Mouse (Mus musculus) frontal cortex, adult 2 months (tissue): ENCODE measurements around the gene Kyat3. TPM values are rescaled to one million over a fixed set of nuclear protein-coding genes. Genes with fewer than 3 reads are reported as not detected.
"Not testable (repeated sequence)": the region's sequence is repeated elsewhere in the genome, so short reads cannot be mapped to it uniquely, and the experiment has no call there.

ENCODE experiments used
- DNase-seq, 2 experiments: peaks; one replicate each; pipeline ENCODE4 v3.0.0; 2022; ENCODE audit warnings: low spot score in 1 of 2; ENCODE audit errors: extremely low spot score in 1 of 2
- polyA plus RNA-seq: library from polyadenylated mRNA; depleted of rRNA; stranded (reverse); fragments of >200 nt; gene quantifications from 2 replicates; pipeline ENCODE4 v1.2.3, GENCODE M21; 2012; rRNA removed

Gene Kyat3
- polyA plus RNA-seq: 5.4 and 6.0 TPM in 2 replicates

DNA sequence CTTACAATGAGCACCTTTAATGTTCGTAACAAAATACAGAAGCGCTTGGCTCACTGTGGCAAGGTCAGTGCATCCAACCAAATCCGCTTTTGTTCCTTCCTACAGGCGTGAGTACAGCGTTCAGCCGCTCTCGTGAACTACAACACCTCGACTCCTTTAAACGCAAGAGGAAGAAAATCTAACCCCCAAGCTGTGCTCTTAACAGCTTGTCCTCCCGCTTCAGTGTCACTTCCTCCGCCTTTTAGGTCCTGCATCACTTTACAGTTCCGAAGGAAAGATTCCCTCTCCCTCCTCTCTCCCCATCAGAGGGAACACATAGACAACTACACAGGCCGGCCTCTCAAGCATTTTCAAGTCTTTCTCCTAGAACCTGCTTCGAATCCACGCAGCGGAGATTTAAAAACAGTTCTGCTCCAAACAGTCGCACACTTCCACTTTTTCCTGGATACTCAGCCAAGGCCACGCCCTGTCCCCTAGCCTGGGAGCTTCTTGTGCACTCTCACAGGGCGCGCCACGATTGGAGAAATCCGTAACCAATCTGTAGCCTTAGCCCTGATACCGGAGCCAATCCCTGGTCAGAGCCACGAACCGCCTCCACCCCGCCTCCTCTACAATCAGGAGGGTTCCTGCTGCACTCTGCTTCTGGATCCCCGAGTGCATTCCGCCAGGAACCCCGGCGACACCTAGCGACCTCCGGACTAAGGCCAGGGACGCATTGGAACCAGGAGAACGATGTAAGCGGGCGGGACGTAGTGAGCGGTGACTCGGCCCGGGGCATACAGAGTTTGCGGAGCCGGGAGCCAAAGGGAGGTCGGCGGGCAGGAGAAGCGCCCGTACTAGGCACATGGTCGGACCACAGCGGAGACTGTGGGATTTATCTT is at the start of gene Kyat3:
Gene Kyat3, plus strand, starts transcription at position 610 of the 881 bp plus-strand sequence.
- DNase-seq: peak; percentile 93 to 95

DNA sequence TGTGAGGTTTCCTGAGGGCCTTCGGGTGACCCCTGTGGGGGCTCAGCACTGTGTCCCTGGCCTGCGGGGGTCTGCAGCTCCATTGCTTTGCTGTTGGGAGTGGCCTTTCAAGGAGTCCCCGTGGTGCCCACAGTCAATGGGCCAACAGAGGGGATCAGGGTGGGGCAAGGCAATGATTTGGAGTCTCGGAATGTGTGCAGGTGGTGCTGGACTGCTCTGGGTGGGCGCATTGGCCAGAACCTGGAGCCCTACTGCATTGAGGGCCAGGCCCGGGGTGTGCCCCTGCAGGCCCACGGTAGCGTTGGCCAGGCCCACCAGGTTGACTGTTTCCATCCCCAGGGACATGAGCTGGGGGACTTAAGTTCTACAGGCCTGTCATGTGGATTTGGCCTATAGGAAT is 36.1 kb upstream of the Kyat3 start:
- no peak for DNase-seq

DNA sequence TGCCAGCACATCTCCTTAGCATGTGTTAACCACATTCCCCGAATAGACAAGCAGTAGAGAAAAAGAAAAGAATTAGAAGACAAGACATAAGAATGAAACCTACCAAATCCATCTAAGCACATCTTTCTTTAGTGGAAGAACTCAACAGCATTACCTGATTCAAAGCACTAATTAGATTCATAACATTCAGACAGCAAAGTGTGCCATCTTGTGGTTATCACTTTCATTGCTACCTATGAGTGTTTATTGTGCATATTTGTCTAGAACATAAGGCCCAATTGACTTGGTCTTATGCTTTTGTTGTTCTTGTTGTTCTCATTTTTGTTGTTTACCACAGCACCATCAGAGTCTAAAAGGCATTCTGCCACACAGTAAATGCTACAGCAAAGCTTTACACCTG is 26.2 kb upstream of the Kyat3 start:
- peak in 1 of 2 experiments; percentile 50 for DNase-seq

DNA sequence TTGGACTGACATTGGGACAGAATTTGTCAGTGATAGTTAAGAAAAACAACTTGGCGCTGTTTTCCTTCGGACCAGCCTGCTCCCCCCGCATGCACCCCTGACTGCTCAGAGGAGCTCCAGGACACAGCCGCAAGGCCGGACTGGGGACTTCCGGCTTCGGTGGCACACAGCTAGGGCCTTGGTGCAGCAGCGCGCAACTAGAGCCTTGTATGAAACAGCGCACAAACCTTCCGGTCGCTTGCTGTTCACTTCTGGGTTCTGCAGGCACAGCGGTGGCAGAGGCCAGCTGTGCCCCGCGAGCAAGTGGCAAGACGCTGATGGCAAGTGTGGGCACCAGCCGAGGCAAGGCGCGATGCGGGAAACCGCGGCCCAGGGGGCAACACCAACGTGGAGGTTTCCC is 12.9 kb upstream of the Kyat3 start:
- DNase-seq: no peak

- no peak for DNase-seq
Measured at GRCm38 (mm10) chr3:142688353-142688752, 12.5 kb upstream of the Kyat3 start.

- DNase-seq: no peak
Measured at GRCm38 (mm10) chr3:142696517-142696916, 4.3 kb upstream of the Kyat3 start.

- no peak for DNase-seq
Measured at GRCm38 (mm10) chr3:142701407-142701989, 647 bp downstream of the Kyat3 start.

DNA sequence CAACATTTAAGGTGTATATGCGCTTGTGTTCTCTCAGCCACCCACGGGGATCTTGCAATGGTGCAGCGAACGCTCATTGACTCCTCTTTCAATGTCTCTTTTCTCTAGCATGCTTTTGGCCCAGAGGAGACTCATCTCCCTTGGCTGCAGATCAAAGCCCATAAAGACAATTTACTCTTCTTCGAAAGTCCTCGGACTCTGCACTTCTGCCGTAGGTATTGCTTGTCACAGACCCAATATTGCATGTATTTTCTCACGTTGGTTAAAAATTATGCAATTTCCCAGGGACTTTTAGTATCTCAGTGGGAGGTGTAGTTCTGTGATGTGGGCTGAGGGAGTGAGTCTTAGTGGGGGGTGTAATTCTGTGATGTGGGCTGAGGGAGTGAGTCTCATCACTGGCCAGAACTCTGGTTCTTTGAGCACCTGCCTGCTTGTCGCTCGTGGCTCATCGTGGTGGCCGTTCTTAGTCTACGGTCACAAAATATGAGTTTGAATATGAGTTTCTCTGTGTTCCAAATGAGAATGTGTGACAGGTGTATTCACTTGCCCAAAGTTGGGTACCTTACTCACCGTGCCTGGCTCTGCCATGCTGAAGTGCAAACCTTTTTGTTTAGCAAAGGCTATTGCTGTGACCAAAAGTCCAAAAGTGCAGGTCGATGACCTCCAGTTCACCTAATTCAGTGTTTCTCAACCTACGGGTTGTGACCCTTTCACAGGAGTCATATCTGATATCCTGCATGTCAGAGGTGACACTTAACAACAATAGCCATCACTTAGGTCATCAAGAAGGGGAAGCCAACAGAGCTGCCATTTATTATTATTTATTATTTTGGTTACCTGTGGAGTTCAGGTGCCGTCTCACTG is 6.0 kb downstream of the Kyat3 start:
- no peak for DNase-seq

- not testable (repeated sequence) for DNase-seq
Measured at GRCm38 (mm10) chr3:142708181-142708848, 7.5 kb downstream of the Kyat3 start.

GRCm38 (mm10) chr3:142708849-142709419 is 8.1 kb downstream of the Kyat3 start:
- peak in 1 of 2 experiments; percentile 92 for DNase-seq

DNA sequence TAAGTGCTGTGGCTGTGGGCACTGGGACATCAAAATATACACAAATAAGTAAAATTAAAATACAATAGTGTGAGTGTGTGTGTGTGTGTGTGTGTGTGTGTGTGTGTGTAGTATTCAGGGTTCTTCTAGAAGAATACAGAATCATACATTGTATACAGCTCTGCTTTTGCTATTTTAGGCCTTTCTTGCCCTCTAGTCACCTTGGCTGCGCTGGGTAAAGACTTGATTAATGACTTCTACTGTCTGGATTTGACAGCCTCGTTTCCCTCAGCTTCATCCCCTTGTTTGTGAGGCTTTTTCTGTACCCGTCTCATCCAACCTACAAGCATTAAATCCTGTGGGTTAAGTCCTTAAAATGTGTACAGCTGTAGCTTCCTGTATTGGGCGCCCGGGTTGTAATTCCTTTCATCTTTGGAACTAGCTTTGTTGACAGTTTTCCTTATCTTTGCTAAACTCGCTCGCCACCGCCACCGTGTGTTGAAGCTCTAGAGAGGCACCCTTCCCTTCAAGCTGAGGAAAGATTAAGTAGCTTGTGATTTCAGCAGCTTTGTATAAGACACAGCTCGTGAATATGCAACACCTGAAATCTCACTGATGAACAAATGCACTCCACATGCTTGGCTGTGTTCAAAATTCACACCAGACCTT is 9.6 kb downstream of the Kyat3 start:
- DNase-seq: peak in 1 of 2 experiments; percentile 70

DNA sequence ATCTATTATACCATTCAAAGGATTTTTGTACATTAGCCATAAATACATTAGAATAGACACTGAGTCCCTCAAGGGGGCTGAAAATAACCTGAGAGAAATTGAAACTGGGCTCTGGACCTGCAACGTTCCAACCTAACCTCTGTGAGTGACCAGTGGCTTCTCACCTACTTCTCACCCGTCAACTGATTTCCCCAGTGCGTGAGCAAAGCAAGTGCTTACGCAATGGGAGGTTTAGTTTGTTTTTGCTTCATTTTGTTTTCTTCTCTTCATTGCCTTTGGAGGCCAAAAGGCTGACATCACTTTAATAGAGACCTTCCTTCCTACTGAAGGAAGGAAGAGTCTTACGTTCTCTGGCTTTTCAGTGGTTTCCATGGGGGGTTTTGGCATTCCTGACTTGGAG is 10.5 kb downstream of the Kyat3 start:
- no peak for DNase-seq

DNA sequence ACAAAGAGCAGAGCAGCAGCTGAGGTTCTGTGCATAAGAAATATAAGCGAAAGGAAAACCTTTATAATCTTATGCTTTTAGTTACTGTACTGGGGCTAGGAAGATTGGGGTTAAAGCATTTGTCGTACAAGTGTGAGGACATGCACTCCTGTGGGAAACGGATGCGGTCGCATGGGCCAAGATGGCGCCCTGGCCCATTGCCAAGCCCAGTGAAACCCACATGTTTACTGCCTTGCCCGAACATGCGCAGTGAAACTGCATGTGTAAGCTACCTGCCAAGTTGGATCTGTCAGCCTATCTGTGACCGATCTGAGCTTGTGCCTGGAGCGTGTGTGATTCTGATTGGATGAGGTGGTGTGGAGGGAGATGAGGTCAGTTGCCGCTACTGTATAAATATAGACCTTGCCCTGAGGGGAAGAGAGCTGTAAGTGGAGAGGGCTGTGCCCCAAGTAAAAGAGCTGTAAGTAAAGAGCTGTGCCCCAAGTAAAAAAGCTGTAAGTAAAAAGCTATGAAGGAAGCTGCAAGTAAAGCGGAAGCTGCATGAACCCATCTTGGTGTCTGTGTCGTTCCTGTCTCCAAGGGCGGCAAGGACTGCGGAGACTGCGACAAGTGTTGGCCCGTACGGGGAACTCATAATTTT is 11.7 kb downstream of the Kyat3 start:
- not testable (repeated sequence) for DNase-seq

DNA sequence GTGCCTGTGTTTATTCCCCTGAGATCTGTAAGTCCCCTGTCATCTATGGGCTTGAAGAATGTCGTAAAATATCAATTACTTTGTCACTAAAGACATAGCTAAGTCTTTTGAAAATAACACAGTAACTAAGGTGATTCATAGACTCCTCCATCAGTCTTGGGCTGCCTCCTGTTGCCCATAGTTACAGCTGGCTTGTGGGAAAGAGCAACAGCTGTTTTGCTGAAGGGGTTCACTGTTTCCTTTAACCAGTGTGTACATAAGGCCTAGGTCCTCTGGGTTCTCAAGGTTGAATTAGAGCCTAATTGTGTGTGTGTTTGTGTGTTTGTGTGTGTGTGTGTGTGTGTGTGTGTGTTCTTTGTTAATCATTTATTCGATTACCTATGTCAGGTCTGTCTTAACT is 24.6 kb downstream of the Kyat3 start:
- no peak for DNase-seq

GRCm38 (mm10) chr3:142725969-142726672 is 25.3 kb downstream of the Kyat3 start:
- no peak for DNase-seq

GRCm38 (mm10) chr3:142734291-142734690 is 33.4 kb downstream of the Kyat3 start:
- no peak for DNase-seq

DNA sequence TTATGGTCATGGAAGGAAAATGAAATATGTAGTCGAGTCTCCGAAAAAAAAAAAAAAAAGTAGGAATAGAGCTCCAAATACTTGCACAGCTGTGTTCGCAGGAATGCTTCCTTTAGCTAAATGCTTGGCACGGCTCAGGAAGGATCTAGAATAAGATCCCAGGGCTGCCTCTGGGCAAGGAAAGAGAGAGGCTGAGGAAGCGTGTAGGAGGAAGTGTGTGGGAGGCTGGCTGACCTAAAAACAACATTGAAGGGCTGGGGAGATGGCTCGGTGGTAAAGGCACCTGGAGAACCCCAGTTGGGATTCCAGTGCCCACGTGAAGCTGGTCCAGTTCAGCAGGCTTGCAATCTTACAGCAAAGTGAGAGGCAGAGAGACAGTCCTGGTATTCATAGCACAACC is 40.0 kb downstream of the Kyat3 start:
- DNase-seq: peak; percentile 37 to 73
